Mouse (Mus musculus) neural tube, embryonic 14.5 days (tissue): ENCODE measurements around the gene Dpp7. TPM values are rescaled to one million over a fixed set of nuclear protein-coding genes. Genes with fewer than 3 reads are reported as not detected.

Experiments
- ATAC-seq: fragments of 200-750 bp; cut with Nextera tagmentation; 2 replicates; pipeline ENCODE4 v1.8.0; 2017; ENCODE audit warnings: low read depth, mild to moderate bottlenecking, moderate TSS enrichment, moderate library complexity
- H3K27ac ChIP-seq: fragments of 300-500 bp; sonication (generic); 2 replicates; pipeline ENCODE4 v1.5.1; 2014; ENCODE audit warnings: low read depth, mild to moderate bottlenecking, control low read depth, low read length, moderate library complexity, mixed read lengths
- H3K27me3 ChIP-seq: fragments of 300-500 bp; sonication (generic); 2 replicates; pipeline ENCODE4 v1.6.1; 2014; ENCODE audit warnings: low read length; ENCODE audit not compliant: control insufficient read depth, insufficient read depth
- H3K36me3 ChIP-seq: fragments of 300-500 bp; sonication (generic); 2 replicates; pipeline ENCODE4 v1.6.1; 2014; ENCODE audit warnings: low read length, mixed read lengths; ENCODE audit not compliant: control insufficient read depth, insufficient read depth
- H3K4me1 ChIP-seq: fragments of 300-500 bp; sonication (generic); 2 replicates; pipeline ENCODE4 v1.6.1; 2014; ENCODE audit warnings: low read length; ENCODE audit not compliant: control insufficient read depth, insufficient read depth
- H3K4me2 ChIP-seq: fragments of 300-500 bp; sonication (generic); 2 replicates; pipeline ENCODE4 v1.6.1; 2014; ENCODE audit warnings: mild to moderate bottlenecking, low read depth, low read length, control low read depth
- H3K4me3 ChIP-seq: fragments of 300-500 bp; sonication (generic); 2 replicates; pipeline ENCODE4 v1.5.1; 2014; ENCODE audit warnings: low read depth, low read length, control low read depth, mixed read lengths
- H3K9ac ChIP-seq: fragments of 300-500 bp; sonication (generic); replicated peaks from 2 replicates; pipeline ENCODE4 v1.6.1; 2014; ENCODE audit warnings: low read depth, mild to moderate bottlenecking, control low read depth, low read length, mixed read lengths
- H3K9me3 ChIP-seq: fragments of 300-500 bp; sonication (generic); 2 replicates; pipeline ENCODE4 v1.6.1; 2016; ENCODE audit warnings: low read length; ENCODE audit not compliant: control insufficient read depth
- WGBS: fragments of 180-500 bp; shearing (Covaris S2); extraction: QIAGEN DNeasy Blood & Tissue Kit; methylation state at CpG from one replicate; pipeline ENCODE4 v1.1.7; 2014; 5-methylcytosine and 5-hydroxymethylcytosine counted together
- polyA plus RNA-seq: library from polyadenylated mRNA; unstranded; fragments of >200 nt; fragmentation: Nextera tagmentation; extraction: Ambion mirVana; gene quantifications from 2 replicates; pipeline ENCODE4 v1.2.1, GENCODE M21; 2014

Gene Dpp7
- polyA plus RNA-seq, 1 experiment from 2014 or later: 23.9 TPM

DNA sequence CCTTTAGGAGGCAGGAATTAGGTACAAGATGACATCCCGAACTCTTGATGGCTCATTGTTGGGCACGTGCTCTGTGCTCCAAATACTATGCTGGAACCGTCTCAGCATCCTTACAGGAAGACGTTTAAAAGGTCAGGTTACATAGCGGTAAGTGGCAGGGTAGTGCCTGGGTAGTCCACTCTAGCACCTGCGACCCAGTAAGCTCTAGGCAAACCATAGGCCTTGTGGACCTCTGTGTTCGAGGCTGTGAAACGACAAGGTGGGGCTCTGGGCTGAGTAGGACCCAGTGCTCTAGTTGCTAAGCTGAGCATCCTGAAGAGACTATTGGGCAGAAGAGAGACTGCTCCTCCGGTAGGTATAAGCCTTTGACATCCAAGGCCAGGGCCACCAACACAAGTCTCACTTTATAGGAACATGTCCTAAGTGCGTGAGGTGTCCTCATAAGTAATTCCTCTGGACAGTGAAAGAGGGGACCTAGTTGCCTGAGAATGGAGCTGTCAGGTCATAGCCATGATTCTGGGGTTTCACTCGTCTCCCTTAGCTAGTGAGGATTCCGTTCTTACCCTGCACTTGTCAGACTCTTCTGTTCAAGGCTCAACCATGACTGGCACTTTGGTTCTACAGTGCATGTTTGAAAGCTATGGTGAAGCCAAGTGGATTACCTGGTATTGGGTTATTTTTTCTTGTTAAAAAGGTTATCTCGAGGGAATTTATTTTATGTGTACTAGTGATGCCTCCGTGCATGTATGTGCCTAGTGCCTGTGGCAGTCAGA, 50.4 kb downstream of the Dpp7 start:
- 0 out of 2 replicates have a peak overlapping the region, but pooled peaks have one; percentile 12 for H3K27ac ChIP-seq
- 52% methylated on average over 14 of the region's 14 CpGs for WGBS
- peak; percentile 23; the same call in 1 of the 2 replicates for ATAC-seq

DNA sequence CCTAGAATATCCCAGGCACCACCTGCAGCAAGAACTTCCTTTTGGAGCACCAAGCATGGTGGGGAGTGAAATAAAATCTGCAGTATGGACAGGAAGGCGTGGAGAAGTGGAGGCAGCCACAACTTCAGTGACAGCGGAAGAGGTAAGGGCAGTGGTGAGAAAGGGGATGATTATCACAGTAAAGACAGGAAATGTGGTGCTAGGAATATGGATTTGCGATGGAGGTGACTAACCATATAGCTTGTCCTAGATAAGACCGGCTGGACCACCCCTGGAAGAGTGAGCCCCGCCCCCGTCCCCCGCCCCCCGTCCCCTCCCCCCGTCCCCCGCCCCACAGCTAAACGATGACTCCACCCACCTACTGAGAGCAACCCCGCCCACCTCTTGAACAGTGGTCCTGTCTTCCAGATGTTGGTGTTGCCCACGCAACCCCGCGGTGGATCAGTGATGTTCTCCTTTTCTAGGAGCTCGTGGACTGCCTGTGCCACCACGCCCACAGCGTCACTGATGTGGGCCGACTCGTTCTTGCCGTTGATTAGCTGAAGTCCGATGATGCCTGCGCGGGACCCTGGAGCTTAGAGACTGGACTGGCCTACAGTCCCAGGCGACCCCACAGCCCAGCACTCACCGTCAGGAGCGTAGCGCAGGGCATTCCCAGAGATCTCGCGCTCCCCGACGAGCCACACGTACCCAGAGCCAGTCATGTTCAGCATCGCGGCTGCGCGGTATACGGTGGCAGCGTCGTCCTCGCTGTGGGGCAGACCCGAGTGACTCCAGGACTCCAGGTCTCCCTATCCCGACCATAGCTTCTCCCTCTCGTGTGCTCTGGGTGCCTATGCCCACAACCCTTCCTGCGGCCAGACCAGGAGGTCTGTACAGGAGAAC, 51.3 kb downstream of the Dpp7 start:
- Histone ChIP-seq H3K27me3 (peaks cover 29% of the 10 kb centered on the region), H3K4me3 (peak overlapping the region; percentile 38), H3K27ac (0 out of 2 replicates have a peak overlapping the region, but pooled peaks have one; percentile 12), H3K4me2 (peak overlapping the region; percentile 52), H3K36me3 (peaks cover 11% of the 10 kb centered on the region), H3K9ac (peak overlapping the region; percentile 13; the same call in 1 of the 2 replicates), H3K9me3 (no peaks in the 10 kb centered on the region), H3K4me1 (no peaks in the 10 kb centered on the region)
- 2% methylated on average over 42 of the region's 45 CpGs for WGBS
- peak; percentile 81 for ATAC-seq

More for the DNA sequence above, 50.4 kb downstream of the Dpp7 start:
- H3K27me3 ChIP-seq: peaks cover 37% of the 10 kb centered on the region
- H3K4me1 ChIP-seq: no peaks in the 10 kb centered on the region
- H3K4me3 ChIP-seq: peak overlapping the region; percentile 38
- no peaks in the 10 kb centered on the region for H3K9me3 ChIP-seq
- peaks cover 15% of the 10 kb centered on the region for H3K36me3 ChIP-seq
- peak overlapping the region; percentile 52 for H3K4me2 ChIP-seq
- H3K9ac ChIP-seq: peak overlapping the region; percentile 13; the same call in 1 of the 2 replicates

DNA sequence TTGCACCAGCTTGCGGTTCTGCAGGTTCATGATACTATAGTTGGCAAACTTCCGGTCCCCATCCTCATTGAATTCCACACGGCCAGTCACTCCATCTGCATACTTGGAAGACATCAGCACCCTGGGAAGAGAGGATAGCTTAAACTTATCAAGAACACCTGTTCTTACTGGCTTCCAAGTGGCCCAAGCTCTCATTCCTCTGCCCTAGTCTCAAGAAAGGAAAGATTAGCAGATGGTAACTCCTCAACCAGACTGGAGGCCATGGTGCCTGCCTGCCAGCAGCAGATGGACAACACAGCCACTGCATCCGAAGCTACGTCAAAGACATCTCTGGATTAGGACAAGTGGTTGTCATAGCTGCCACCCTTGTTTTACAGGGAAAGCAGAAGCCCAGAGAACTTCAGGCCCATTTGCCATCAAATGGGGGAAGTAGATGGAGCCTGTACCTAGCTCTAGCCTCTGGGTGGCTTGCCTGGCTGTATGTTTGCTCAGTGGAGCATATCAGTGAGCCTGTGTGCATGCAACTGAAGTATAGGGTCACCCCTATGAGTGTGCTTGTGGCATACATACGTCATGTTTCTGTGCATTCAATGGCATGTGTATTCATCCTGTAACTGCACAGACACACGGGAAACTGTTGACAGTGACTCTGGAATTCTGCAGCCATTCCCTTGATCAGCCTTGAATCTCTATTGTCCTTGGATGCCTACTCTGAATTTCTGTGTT, 52.1 kb downstream of the Dpp7 start:
- Histone ChIP-seq H3K4me1 (no peaks in the 10 kb centered on the region), H3K4me3 (no peak overlapping the region), H3K27ac (no peak overlapping the region), H3K27me3 (peaks cover 27% of the 10 kb centered on the region), H3K4me2 (peak overlapping the region; percentile 52), H3K36me3 (peaks cover 10% of the 10 kb centered on the region), H3K9ac (no peak overlapping the region), H3K9me3 (no peaks in the 10 kb centered on the region)
- 77% methylated on average over 7 of the region's 7 CpGs for WGBS
- ATAC-seq: no peak

DNA sequence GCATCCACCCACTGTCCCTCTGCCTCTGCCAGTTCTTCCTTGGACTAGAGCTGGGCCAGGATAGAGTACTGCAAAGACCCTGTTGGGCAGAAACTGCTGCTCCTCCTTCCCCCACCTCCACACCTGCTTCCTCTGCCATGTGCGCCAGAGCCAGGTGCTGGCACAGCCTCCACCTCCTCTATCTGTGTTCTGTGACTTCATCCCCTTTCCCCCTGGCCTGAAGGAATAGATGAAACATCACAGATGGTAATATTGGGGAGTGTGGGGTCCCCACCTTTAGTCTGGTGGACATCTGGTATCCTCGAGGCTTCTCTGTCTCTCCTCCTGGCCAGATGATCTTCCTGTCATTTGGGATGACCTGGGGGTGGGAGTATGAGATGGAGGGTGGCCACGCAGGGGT, 52.7 kb downstream of the Dpp7 start:
- Histone ChIP-seq H3K27ac (no peak overlapping the region), H3K4me2 (no peak overlapping the region), H3K9ac (0 out of 2 replicates have a peak overlapping the region, but pooled peaks have one; percentile 2), H3K9me3 (no peaks in the 10 kb centered on the region), H3K36me3 (peaks cover 6% of the 10 kb centered on the region), H3K4me1 (no peaks in the 10 kb centered on the region), H3K4me3 (no peak overlapping the region), H3K27me3 (peaks cover 22% of the 10 kb centered on the region)
- 76% methylated on average over 3 of the region's 3 CpGs for WGBS
- no peak for ATAC-seq

Other genes with a start within 250 kb of the Dpp7 start
- 10.7 and 15.1 TPM in 2 replicates for gene Nrarp, start 175.6 kb downstream of the Dpp7 start, polyA plus RNA-seq
- gene Tor4a, start 159.5 kb downstream of the Dpp7 start, polyA plus RNA-seq: 0.88 and 1.4 TPM in 2 replicates
- gene Nelfb, start 144.9 kb downstream of the Dpp7 start, polyA plus RNA-seq: 74.7 and 86.2 TPM in 2 replicates
- gene Stpg3, start 141.7 kb downstream of the Dpp7 start, polyA plus RNA-seq: not detected in 2 replicates
- 0.91 TPM in 1 of 2 replicates, not detected in the other for gene Fam166a, start 137.6 kb downstream of the Dpp7 start, polyA plus RNA-seq
- gene Tubb4b, start 131.7 kb downstream of the Dpp7 start, polyA plus RNA-seq: 361 and 387 TPM in 2 replicates
- gene Slc34a3, start 122.0 kb downstream of the Dpp7 start, polyA plus RNA-seq: not detected in 2 replicates
- gene Rnf224, start 119.6 kb downstream of the Dpp7 start, polyA plus RNA-seq: not detected in 2 replicates
- gene Rnf208, start 114.1 kb downstream of the Dpp7 start, polyA plus RNA-seq: 147 and 191 TPM in 2 replicates
- gene Cysrt1, start 113.9 kb downstream of the Dpp7 start, polyA plus RNA-seq: 0.33 and 0.45 TPM in 2 replicates
- gene AL732309.1, start 109.5 kb downstream of the Dpp7 start, polyA plus RNA-seq: 5.0 and 7.1 TPM in 2 replicates
- gene Tmem203, start 100.9 kb downstream of the Dpp7 start, polyA plus RNA-seq: 11.0 and 11.2 TPM in 2 replicates
- 11.5 and 12.3 TPM in 2 replicates for gene Tprn, start 93.7 kb downstream of the Dpp7 start, polyA plus RNA-seq
- gene Ssna1, start 83.9 kb downstream of the Dpp7 start, polyA plus RNA-seq: 177 and 182 TPM in 2 replicates
- 110 and 116 TPM in 2 replicates for gene Anapc2, start 83.9 kb downstream of the Dpp7 start, polyA plus RNA-seq
- not detected in 2 replicates for gene Tmem210, start 68.2 kb downstream of the Dpp7 start, polyA plus RNA-seq
- gene Lrrc26, start 66.4 kb downstream of the Dpp7 start, polyA plus RNA-seq: 0.45 TPM in 1 of 2 replicates, not detected in the other
- gene Grin1, start 37.2 kb downstream of the Dpp7 start, polyA plus RNA-seq: 60.8 and 89.4 TPM in 2 replicates
- 59.9 and 85.5 TPM in 2 replicates for gene Man1b1, start 24.0 kb downstream of the Dpp7 start, polyA plus RNA-seq
- 4.6 and 5.2 TPM in 2 replicates for gene Uap1l1, start 9.3 kb upstream of the Dpp7 start, polyA plus RNA-seq
- gene Sapcd2, start 16.0 kb upstream of the Dpp7 start, polyA plus RNA-seq: 6.9 and 7.8 TPM in 2 replicates
- gene Entpd2, start 39.5 kb upstream of the Dpp7 start, polyA plus RNA-seq: 1.6 and 10.6 TPM in 2 replicates
- 397 and 496 TPM in 2 replicates for gene Npdc1, start 43.0 kb upstream of the Dpp7 start, polyA plus RNA-seq
- 0.17 and 0.23 TPM in 2 replicates for gene Fut7, start 66.9 kb upstream of the Dpp7 start, polyA plus RNA-seq
- 16.2 and 17.0 TPM in 2 replicates for gene Abca2, start 72.3 kb upstream of the Dpp7 start, polyA plus RNA-seq
- 1.5 and 2.4 TPM in 2 replicates for gene Clic3, start 100.5 kb upstream of the Dpp7 start, polyA plus RNA-seq
- gene Paxx, start 104.7 kb upstream of the Dpp7 start, polyA plus RNA-seq: 94.5 and 124 TPM in 2 replicates
- 5.6 and 87.6 TPM in 2 replicates for gene Ptgds, start 113.7 kb upstream of the Dpp7 start, polyA plus RNA-seq
- not detected in 2 replicates for gene Lcn12, start 137.6 kb upstream of the Dpp7 start, polyA plus RNA-seq
- gene Fbxw5, start 144.4 kb upstream of the Dpp7 start, polyA plus RNA-seq: 124 and 137 TPM in 2 replicates
- 5.6 and 6.8 TPM in 2 replicates for gene C8g, start 145.4 kb upstream of the Dpp7 start, polyA plus RNA-seq
- gene Traf2, start 190.6 kb upstream of the Dpp7 start, polyA plus RNA-seq: 12.6 and 14.8 TPM in 2 replicates
- 373 and 390 TPM in 2 replicates for gene Edf1, start 201.5 kb upstream of the Dpp7 start, polyA plus RNA-seq
- 2.2 and 2.3 TPM in 2 replicates for gene Mamdc4, start 218.5 kb upstream of the Dpp7 start, polyA plus RNA-seq
- gene Phpt1, start 218.9 kb upstream of the Dpp7 start, polyA plus RNA-seq: 184 and 209 TPM in 2 replicates
- 8.1 and 13.3 TPM in 2 replicates for gene Ajm1, start 225.4 kb upstream of the Dpp7 start, polyA plus RNA-seq